Mouse (Mus musculus): ENCODE results near the gene Wwox.
A peak's percentile ranks its signal among the peaks of the same experiment; 100 is the strongest.
"Not testable (repeated sequence)": the region's sequence is repeated elsewhere in the genome, so short reads cannot be mapped to it uniquely, and the experiment has no call there.

Wwox gene

GRCm38 (mm10) chr8:114801428-114802134 lies 362.1 kb downstream of the Wwox start:
- DNase-seq (ENCODE audit: inconsistent ontology term) = no peak

GRCm38 (mm10) chr8:114803113-114803512 lies 363.7 kb downstream of the Wwox start:
- no peak for DNase-seq (ENCODE audit: inconsistent ontology term)

- peak; percentile 80 for DNase-seq (ENCODE audit: inconsistent ontology term)
Measured at GRCm38 (mm10) chr8:114806826-114807420, 367.5 kb downstream of the Wwox start.

- DNase-seq (ENCODE audit: inconsistent ontology term) = no peak
Measured at GRCm38 (mm10) chr8:114807676-114808426, 368.4 kb downstream of the Wwox start.

GRCm38 (mm10) chr8:114810470-114810869 lies 371.0 kb downstream of the Wwox start:
- DNase-seq (ENCODE audit: inconsistent ontology term) = no peak

GRCm38 (mm10) chr8:114813830-114814229 lies 374.4 kb downstream of the Wwox start:
- no peak for DNase-seq (ENCODE audit: inconsistent ontology term)

GRCm38 (mm10) chr8:114814769-114815736 lies 375.6 kb downstream of the Wwox start:
- DNase-seq (ENCODE audit: inconsistent ontology term) = no peak

GRCm38 (mm10) chr8:114816343-114816742 lies 376.9 kb downstream of the Wwox start:
- DNase-seq (ENCODE audit: inconsistent ontology term) = no peak

GRCm38 (mm10) chr8:114816949-114817348 lies 377.5 kb downstream of the Wwox start:
- no peak for DNase-seq (ENCODE audit: inconsistent ontology term)

GRCm38 (mm10) chr8:114821543-114821942 lies 382.1 kb downstream of the Wwox start:
- DNase-seq (ENCODE audit: inconsistent ontology term) = no peak

GRCm38 (mm10) chr8:114825460-114825859 lies 386.0 kb downstream of the Wwox start:
- DNase-seq (ENCODE audit: inconsistent ontology term) = no peak

GRCm38 (mm10) chr8:114826991-114827390 lies 387.5 kb downstream of the Wwox start:
- DNase-seq (ENCODE audit: inconsistent ontology term) = no peak

- not testable (repeated sequence) for DNase-seq (ENCODE audit: inconsistent ontology term)
Measured at GRCm38 (mm10) chr8:114827810-114828209, 388.4 kb downstream of the Wwox start.

- DNase-seq (ENCODE audit: inconsistent ontology term) = no peak
Measured at GRCm38 (mm10) chr8:114831595-114831994, 392.1 kb downstream of the Wwox start.

GRCm38 (mm10) chr8:114832251-114832774 lies 392.9 kb downstream of the Wwox start:
- DNase-seq (ENCODE audit: inconsistent ontology term) = no peak

GRCm38 (mm10) chr8:114834730-114835129 lies 395.3 kb downstream of the Wwox start:
- no peak for DNase-seq (ENCODE audit: inconsistent ontology term)

GRCm38 (mm10) chr8:114839998-114840397 lies 400.5 kb downstream of the Wwox start:
- DNase-seq (ENCODE audit: inconsistent ontology term) = no peak

- DNase-seq (ENCODE audit: inconsistent ontology term) = no peak
Measured at GRCm38 (mm10) chr8:114847666-114848065, 408.2 kb downstream of the Wwox start.

GRCm38 (mm10) chr8:114849461-114849860 lies 410.0 kb downstream of the Wwox start:
- no peak for DNase-seq (ENCODE audit: inconsistent ontology term)

- no peak for DNase-seq (ENCODE audit: inconsistent ontology term)
Measured at GRCm38 (mm10) chr8:114850014-114850870, 410.8 kb downstream of the Wwox start.
